Mouse (Mus musculus) forebrain, embryonic 11.5 days (tissue): ENCODE measurements at regions not wholly inside any gene's neighbourhood (a gene's known extent, or its start where the extent isn't known, plus 50 kb on each side); places are given as distances from the start of the nearest gene placed in this dataset.

ENCODE experiments used
- ATAC-seq: fragments of 200-750 bp; cut with Nextera tagmentation; replicated peaks from 2 replicates; pipeline ENCODE4 v1.8.0; 2017; ENCODE audit warnings: moderate TSS enrichment; ENCODE audit not compliant: low FRiP score
- DNase-seq: peaks from one replicate; pipeline ENCODE4 v3.0.0-alpha.2; 2017; ENCODE audit warnings: low spot score
- H3K27ac ChIP-seq: fragments of 300-500 bp; sonication (generic); 2 replicates; pipeline ENCODE4 v1.5.1; 2014; ENCODE audit warnings: low read depth, low read length
- H3K27me3 ChIP-seq: fragments of 300-500 bp; sonication (generic); 2 replicates; pipeline ENCODE4 v1.6.1; 2014; ENCODE audit warnings: mild to moderate bottlenecking, low read length, mixed read lengths; ENCODE audit not compliant: control insufficient read depth, insufficient read depth
- H3K36me3 ChIP-seq: fragments of 300-500 bp; sonication (generic); 2 replicates; pipeline ENCODE4 v1.6.1; 2014; ENCODE audit warnings: mild to moderate bottlenecking, low read length, moderate library complexity, mixed read lengths; ENCODE audit not compliant: control insufficient read depth, insufficient read depth
- H3K4me1 ChIP-seq: fragments of 300-500 bp; sonication (generic); replicated peaks from 2 replicates; pipeline ENCODE4 v1.6.1; 2014; ENCODE audit warnings: low read length, mixed read lengths; ENCODE audit not compliant: control insufficient read depth, insufficient read depth
- H3K4me2 ChIP-seq: fragments of 300-500 bp; sonication (generic); 2 replicates; pipeline ENCODE4 v1.6.1; 2014; ENCODE audit warnings: low read depth, mild to moderate bottlenecking, low read length, moderate library complexity, mixed read lengths; ENCODE audit not compliant: severe bottlenecking
- H3K4me3 ChIP-seq: fragments of 300-500 bp; sonication (generic); 2 replicates; pipeline ENCODE4 v1.5.1; 2014; ENCODE audit warnings: low read depth, low read length
- H3K9ac ChIP-seq: fragments of 300-500 bp; sonication (generic); 2 replicates; pipeline ENCODE4 v1.6.1; 2014; ENCODE audit warnings: low read length
- H3K9me3 ChIP-seq: fragments of 300-500 bp; sonication (generic); 2 replicates; pipeline ENCODE4 v1.6.1; 2016; ENCODE audit warnings: low read length, mixed read lengths; ENCODE audit not compliant: control insufficient read depth
- WGBS: fragments of 180-500 bp; shearing (Covaris S2); extraction: QIAGEN DNeasy Blood & Tissue Kit; methylation state at CpG from one replicate; pipeline ENCODE4 v1.1.7; 2014; 5-methylcytosine and 5-hydroxymethylcytosine counted together

DNA sequence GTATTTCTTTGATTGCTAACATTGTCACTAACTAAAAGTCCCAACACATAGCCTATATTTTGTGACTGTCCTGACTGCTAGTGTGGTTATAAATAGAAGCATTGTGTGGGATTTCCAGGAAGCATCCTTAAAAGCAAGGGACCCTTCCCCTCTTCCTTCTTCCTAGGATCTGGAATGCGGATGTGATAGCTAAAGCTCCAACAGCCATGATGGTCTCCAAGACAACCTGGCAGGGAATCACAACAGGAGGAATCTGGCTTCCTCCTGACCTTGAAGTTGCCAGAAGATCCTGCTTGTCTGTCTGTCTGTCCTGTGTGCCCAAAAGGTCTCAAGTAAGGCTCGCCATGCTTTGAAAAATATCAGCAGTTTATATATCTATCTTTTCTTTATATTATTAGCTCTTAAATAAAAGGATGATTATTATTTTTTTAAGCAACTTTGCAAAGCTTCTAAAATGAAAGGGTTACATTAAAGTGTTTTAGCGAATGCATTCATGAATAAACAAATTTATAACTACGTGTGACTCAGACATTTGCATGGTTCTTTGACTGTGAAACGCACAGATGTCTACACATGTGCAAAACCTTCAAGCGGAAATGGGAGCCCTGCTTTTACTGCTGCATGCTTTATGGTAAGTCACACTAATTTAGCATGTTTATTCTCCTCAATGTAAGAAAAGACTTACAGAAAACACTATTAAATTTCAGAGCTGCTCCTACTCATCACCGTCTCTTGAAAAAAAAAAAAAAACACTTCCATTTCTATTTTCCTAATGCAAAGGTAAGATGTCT, 160.9 kb downstream of the Plk2 start:
- Histone ChIP-seq H3K27me3 (no peaks in the 10 kb centered on the region), H3K4me3 (no peak overlapping the region), H3K4me1 (no peaks in the 10 kb centered on the region), H3K36me3 (no peaks in the 10 kb centered on the region), H3K9ac (no peak overlapping the region), H3K4me2 (no peak overlapping the region), H3K27ac (no peak overlapping the region), H3K9me3 (no peaks in the 10 kb centered on the region)
- no peak for DNase-seq
- 88% methylated on average over 7 of the region's 7 CpGs for WGBS
- no peak for ATAC-seq

DNA sequence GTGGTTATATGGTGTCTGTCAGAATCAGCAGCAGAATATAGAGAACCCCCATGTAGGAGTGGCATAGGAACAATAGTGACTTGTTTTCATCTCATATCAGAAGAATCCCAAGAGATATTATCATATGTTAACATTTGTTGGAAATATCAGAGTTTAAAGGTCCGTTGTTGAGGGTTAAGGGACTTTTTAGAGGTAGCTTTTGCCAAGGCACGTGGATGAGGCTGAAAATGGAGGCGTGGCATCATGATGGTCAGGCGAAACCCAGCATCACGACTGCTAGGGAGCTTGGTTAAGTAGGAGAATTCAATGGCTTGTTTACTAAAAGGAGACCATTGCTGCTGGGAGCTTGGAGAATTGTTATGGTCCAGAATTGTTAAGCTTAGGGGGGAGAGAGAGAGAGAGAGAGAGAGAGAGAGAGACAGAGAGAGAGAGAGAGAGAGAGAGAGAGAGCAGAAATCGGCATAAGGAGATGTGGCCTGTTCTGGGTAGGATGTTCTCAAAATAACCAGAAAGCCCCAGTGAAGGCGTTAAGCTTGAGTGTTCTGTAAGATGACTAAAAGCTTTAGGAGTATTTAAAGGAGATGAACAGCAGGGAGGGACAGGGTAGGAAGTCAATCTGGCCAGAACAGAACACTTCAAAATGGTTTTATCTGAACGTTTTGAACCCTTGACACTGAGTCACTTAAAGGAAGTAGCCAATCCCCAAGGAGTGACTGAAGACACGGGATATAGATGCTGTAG, 161.7 kb downstream of the Plk2 start:
- ATAC-seq (no peak), DNase-seq (no peak)
- H3K36me3 ChIP-seq: no peaks in the 10 kb centered on the region
- no peaks in the 10 kb centered on the region for H3K27me3 ChIP-seq
- H3K9ac ChIP-seq: no peak overlapping the region
- H3K27ac ChIP-seq: no peak overlapping the region
- 78% methylated on average over 9 of the region's 9 CpGs for WGBS
- no peaks in the 10 kb centered on the region for H3K4me1 ChIP-seq
- H3K4me2 ChIP-seq: no peak overlapping the region
- no peak overlapping the region for H3K4me3 ChIP-seq
- H3K9me3 ChIP-seq: no peaks in the 10 kb centered on the region

DNA sequence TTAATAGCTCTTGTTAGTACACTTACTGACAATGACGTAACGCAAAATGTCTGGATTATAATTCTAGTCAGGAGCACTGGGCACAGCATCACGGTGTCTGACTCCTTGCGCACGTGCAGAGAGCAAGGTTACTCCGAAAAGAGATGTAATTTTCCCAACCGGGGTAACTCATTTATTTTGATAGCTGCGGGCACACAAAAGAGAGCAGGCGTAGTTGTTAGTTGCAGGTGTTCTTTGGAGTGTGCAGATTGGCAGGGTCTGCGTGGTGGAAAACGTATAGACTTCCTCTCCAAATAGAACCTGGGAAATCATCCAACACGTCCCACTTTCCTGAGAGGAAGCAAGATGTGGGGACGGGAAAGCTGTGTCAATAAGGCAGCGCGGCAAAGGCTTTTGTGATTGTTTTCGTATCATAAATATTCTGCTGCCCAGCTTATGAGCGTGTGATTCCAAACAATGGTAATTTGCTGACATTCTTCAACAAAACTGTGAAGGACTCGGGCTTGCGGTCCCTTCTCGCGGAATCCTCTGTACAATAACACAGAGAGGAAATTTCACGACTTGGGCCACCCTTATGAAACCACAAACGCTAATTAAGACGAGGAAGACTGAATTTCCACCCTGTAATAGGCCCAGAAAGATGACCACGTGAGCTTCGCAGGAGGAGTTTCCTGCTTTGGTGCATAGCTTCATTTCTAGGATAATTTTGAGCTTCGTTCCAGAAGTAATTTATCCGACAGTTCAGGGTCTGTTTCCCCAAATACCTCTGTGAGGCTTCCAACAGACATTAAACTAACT, 163.3 kb downstream of the Plk2 start:
- Histone ChIP-seq H3K27ac (no peak overlapping the region), H3K9ac (no peak overlapping the region), H3K4me3 (no peak overlapping the region), H3K4me1 (no peaks in the 10 kb centered on the region), H3K36me3 (no peaks in the 10 kb centered on the region), H3K4me2 (no peak overlapping the region), H3K9me3 (no peaks in the 10 kb centered on the region), H3K27me3 (no peaks in the 10 kb centered on the region)
- ATAC-seq (no peak), DNase-seq (no peak)
- 82% methylated on average over 28 of the region's 28 CpGs for WGBS

DNA sequence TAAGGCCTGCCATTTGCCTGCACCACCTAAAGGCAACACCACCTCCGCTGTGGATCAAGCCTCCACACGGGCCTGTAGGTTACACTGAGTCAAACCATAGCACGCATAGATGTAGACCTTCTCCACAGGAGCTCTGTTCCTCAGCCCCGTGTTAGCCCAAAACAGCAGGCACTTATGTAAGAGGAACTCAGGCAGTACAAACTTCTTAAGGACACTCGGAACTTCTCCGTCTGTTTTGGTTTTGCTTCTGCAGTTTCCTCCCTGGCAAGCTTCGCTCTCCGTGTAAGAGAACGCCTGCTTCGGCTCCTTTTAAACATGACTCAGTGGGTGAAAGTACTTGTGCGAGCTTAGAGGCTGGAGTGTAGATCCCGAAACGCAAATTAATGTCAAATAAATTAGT, 165.7 kb downstream of the Plk2 start:
- ATAC-seq: no peak
- H3K4me1 ChIP-seq: no peaks in the 10 kb centered on the region
- H3K9ac ChIP-seq: no peak overlapping the region
- WGBS: 90% methylated on average over 13 of the region's 13 CpGs
- H3K4me2 ChIP-seq: no peak overlapping the region
- DNase-seq: no peak
- H3K9me3 ChIP-seq: no peaks in the 10 kb centered on the region
- H3K27me3 ChIP-seq: no peaks in the 10 kb centered on the region
- H3K4me3 ChIP-seq: no peak overlapping the region
- no peaks in the 10 kb centered on the region for H3K36me3 ChIP-seq
- no peak overlapping the region for H3K27ac ChIP-seq

DNA sequence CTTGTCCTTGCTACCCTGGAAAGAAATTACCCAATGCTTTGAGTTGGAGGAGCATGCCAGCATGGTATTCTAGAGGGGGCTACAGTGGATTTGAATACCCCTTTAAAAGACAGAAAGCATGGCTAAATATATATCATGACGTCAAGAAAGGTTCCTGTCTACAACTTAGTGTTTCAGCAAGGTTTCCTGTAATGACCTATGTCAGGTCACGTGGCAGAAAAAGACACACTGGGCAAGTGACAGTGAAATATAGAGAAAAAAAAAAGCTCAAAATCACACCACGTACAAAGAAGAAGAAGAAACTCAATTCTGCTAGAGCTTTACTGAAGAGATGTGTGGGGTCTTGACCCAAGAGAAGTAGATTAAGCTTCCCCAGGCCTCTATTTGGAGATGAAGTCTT, 167.7 kb downstream of the Plk2 start:
- DNase-seq: no peak
- no peak for ATAC-seq
- whole genome bisulfite sequencing: 88% methylated on average over 3 of the region's 3 CpGs

DNA sequence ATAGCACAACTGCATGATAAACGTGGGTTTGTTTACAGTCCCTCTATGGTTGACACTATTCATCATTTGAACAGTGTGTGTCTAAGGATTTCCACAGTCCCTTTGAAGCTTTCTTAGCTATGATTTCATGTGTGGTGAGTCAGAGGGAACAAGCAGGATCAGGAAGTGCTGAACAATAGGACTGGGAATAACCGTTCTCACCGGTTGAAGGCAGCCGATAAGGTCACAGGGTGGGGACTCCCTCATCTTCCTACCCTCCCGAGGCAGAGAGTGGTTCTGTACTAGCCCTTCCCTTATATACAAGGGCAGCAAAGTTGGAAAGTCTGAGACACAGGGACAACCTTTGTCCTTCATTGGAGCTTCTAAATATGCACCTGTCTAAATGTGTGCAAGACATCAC, 168.1 kb downstream of the Plk2 start:
- H3K36me3 ChIP-seq: no peaks in the 10 kb centered on the region
- no peak overlapping the region for H3K4me3 ChIP-seq
- ATAC-seq: no peak
- H3K27ac ChIP-seq: no peak overlapping the region
- H3K27me3 ChIP-seq: no peaks in the 10 kb centered on the region
- no peak overlapping the region for H3K9ac ChIP-seq
- H3K4me2 ChIP-seq: no peak overlapping the region
- DNase-seq: no peak
- H3K9me3 ChIP-seq: no peaks in the 10 kb centered on the region
- 81% methylated on average over 5 of the region's 5 CpGs for WGBS
- H3K4me1 ChIP-seq: no peaks in the 10 kb centered on the region

More for the DNA sequence above, 167.7 kb downstream of the Plk2 start:
- H3K27me3 ChIP-seq: no peaks in the 10 kb centered on the region
- H3K27ac ChIP-seq: no peak overlapping the region
- H3K9ac ChIP-seq: no peak overlapping the region
- H3K4me1 ChIP-seq: no peaks in the 10 kb centered on the region
- H3K36me3 ChIP-seq: no peaks in the 10 kb centered on the region
- H3K9me3 ChIP-seq: no peaks in the 10 kb centered on the region
- no peak overlapping the region for H3K4me3 ChIP-seq
- H3K4me2 ChIP-seq: no peak overlapping the region

DNA sequence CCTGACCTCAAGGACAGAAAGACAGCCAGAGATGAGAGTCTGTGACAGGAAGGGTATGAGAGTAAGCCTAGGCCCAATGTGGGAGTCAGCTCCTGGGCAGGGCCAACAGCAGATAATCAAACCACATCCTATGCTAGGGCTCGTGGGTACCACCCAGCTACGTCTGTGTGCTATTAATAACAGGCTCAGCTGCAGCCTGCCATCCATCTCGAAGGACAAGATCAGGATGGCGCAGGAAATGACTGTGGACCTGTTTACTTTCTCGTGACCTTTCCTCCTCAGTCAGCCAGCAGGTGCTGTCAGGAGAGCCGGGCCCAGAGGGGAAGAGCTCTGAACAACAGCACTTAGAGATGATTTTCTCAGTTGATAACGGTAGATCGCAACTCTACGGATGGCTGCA, 169.1 kb downstream of the Plk2 start:
- Histone ChIP-seq H3K27me3 (no peaks in the 10 kb centered on the region), H3K4me3 (no peak overlapping the region), H3K9ac (no peak overlapping the region), H3K27ac (no peak overlapping the region), H3K36me3 (no peaks in the 10 kb centered on the region), H3K9me3 (no peaks in the 10 kb centered on the region), H3K4me2 (no peak overlapping the region), H3K4me1 (no peaks in the 10 kb centered on the region)
- WGBS: 78% methylated on average over 9 of the region's 9 CpGs
- DNase-seq: no peak
- ATAC-seq: no peak

DNA sequence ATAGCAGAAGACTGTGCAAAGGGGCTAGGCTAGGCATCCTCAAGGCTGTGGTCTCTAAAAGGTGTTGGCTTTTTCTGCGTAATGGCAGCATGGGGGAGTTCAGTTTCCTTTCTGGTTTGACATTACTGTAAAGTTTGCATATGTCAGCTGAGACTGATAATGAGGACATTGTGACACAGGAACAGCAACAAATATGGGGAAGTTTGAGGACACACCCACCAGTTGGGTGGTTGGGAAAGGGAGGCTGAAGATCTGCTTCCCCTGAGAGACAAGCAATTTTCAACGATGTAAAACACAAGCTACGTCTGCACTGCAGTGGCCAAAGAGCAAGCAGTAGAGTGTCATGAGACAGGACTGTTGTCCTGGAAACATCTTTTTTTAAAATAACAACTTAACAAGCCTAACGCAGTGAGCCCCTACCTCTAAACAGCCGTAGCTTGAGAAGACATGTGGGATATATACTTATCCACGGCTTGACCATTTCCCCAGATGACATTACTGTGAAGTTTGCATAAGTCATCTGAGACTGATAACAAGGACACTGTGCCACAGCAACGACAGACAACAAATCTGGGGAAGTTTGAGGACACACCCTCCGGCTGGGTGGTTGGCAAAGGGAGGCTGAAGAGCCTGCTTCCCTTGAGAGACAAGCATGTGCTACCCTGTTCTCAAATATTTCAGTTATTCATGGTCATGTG, 173.8 kb downstream of the Plk2 start:
- 91% methylated on average over 8 of the region's 8 CpGs for WGBS
- Histone ChIP-seq H3K4me3 (no peak overlapping the region), H3K27ac (no peak overlapping the region)

More for the DNA sequence above, 173.8 kb downstream of the Plk2 start:
- H3K4me1 ChIP-seq: no peaks in the 10 kb centered on the region; the same call in 1 of the 2 replicates
- H3K36me3 ChIP-seq: no peaks in the 10 kb centered on the region
- no peak for ATAC-seq
- H3K4me2 ChIP-seq: no peak overlapping the region
- H3K27me3 ChIP-seq: no peaks in the 10 kb centered on the region
- no peak overlapping the region for H3K9ac ChIP-seq
- H3K9me3 ChIP-seq: no peaks in the 10 kb centered on the region
- DNase-seq: no peak
